Mouse (Mus musculus): Measurements from ENCODE around the gene Prss29.

Prss29 gene

GRCm38 (mm10) chr17:25361291-25361690 is 42.8 kb downstream of the Prss29 start:
- DNase-seq = no peak

- DNase-seq = peak; percentile 77
Observed at GRCm38 (mm10) chr17:25363726-25364125, 45.3 kb downstream of the Prss29 start.

GRCm38 (mm10) chr17:25366005-25366404 is 47.6 kb downstream of the Prss29 start, which contains the start of gene Tpsb2:
Gene Tpsb2 (plus strand): TSS chr17:25366305.
- no peak for DNase-seq

- no peak for DNase-seq
Observed at GRCm38 (mm10) chr17:25368973-25369372, 50.5 kb downstream of the Prss29 start, which contains the start of gene Tpsg1. Gene Tpsg1 (plus strand): TSS chr17:25369273.

Measured in thymus, postnatal 4 days (tissue).